Mouse (Mus musculus) thymus, postnatal 10 days (tissue): ENCODE data around the gene Olfr12.

Source experiments
- DNase-seq, 2 experiments: peaks; one replicate each; pipeline ENCODE4 v3.0.0; 2021; ENCODE audit warnings: low spot score in 2 of 2

Gene Olfr12

DNA sequence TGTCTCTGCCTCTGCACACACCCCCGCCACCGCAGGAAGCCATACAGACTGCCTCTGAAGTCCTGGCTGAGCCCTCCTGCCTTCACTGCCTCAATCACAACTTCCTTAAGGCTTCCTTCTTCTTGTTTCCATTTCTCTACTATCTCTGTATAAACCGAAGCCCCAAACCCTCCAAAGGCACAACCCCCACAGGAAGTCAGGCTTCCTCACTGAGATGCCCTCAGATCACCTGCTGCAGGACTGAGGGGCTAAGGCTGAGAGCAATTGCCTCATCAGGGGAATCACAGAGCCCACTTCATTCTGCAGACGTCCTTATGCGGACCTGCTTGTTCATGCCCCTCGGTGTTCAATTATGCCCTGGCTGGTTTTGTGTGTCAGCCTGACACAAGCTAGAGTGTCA, 22.8 kb downstream of the Olfr12 start:
- DNase-seq = no peak

DNA sequence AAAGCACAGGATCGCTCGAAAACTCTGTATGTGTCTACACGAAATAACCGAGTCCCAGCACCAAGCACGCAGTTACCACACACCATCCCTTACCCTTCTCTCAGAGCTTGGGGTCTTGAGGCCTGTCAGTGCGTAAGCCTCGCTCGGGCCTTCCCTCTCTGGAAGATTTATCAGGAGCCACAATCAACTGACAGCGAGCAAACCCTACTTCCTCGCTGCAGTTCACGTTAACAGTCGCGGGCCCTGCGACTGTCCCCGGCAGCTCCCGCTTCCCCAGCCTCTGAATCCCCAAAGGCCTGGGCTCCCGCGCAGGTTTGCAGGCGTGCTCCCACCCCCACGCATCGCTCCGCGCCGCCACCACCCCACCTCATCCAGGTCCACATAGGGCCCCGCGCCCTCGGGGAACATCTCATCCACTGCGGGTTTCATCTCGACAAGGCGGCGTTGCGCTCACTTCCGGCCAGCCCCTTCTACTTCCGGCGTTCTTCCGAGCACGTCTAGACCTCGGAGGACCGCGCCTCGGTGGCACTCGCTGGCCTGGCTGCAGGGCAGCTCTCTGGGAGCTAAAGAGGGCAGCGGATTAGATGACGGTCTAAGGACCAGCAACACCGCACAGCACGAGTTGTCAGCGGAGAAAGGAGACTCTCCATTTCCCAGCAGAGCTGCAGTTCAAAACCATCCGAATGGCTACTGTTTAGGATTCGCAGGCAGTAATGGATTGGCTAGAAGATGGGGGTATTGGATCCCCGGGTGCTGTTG, 24.1 kb downstream of the Olfr12 start, which contains the start of gene Cops9:
Gene Cops9 (minus strand): TSS at position 472 of the 759 bp plus-strand sequence.
- peak; percentile 68 to 79 for DNase-seq

DNA sequence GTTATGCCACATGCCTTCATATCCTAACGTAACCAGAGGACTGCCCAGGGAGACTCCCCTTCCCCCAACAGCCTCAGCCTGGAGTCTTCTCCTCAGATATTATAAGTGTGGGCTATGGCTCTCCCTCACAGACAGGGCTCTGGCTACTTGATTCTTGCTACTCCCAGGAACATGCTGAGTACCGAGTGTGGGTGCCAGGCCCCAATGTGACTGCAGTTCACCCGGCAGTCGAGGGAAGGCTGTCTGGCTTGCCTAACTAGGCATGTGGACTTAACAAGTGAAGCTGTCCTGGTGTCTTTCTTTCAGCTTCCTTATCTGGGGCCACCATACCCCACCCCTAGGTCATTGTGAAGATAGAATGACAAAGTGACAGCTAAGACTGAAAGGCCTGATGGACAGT, 26.1 kb downstream of the Olfr12 start:
- DNase-seq = no peak

DNA sequence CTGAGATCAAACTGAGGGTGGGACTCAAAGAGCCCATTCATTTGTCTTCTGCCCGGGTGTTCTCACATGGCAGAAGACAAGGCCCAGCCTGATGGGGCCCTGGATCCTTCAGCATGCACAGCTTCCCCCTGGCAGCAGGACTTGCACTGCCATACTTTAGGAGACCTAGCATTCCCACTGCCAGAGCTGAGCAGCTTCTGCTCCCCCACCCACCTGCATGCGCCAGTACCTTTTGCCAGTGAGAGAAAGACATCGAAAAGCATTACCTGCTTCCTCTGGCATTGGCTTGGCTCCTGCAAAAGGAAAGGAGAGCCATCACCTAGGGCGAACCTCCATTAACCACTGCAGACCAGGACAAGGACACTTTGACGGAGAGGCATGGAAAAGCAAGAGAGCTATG, 27.3 kb downstream of the Olfr12 start:
- no peak for DNase-seq

DNA sequence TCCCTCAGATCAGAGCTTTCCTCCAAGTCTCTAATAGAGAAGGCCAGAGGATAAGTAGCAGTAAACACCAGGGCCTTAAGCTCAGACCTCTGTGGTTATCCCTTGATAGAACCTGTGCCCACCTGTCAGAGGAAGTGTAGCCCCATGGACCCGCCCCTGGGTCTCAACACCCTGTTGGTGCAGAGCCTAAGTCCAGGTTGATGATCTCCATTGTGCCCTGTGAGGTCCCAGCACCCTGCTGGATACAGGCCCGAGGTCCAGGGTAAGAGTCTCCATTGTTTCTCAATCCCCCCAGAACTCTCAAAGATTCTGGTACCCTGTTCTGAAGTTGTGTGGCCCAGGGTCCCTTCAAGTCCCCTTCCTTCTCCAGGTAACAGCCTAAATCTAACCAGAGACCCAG, 28.5 kb downstream of the Olfr12 start:
- DNase-seq = no peak

DNA sequence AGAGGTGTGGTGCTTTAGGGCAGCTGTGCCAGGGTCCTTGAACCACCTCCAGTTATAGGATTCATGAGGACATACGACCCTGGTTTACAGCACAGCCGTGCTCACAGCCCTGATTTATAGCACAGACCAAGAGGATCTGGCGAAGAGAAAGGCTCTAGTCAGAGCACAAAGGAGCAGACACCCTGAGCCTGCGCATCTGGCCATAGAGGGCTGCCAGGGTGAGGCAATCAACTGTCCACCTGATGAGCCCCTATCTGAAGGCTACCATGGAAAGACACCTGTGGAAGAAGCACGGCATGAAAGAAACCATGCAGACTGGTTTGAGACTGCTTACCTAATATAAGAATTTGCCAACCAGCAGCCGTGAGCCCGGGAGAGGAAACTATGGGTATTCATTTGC, 29.0 kb downstream of the Olfr12 start:
- DNase-seq = no peak

DNA sequence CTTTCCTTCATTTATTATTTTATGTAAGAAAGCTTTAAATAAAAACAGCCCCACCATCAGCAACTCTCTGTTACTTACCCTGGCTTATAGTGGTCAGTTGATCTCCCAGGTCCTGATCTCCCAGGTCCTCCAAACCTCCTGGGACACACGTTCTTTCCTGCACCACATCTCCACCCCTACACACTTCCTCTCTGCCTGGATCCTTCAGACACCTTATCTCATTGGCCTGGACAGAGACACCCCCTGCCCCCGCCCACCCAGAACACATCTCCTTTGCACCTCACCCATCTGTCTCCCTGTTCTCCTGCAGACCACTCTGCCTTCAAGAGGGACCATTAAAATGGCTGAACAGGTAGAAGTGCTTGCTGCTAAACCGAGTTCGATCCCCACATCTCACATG, 29.4 kb downstream of the Olfr12 start:
- no peak for DNase-seq

DNA sequence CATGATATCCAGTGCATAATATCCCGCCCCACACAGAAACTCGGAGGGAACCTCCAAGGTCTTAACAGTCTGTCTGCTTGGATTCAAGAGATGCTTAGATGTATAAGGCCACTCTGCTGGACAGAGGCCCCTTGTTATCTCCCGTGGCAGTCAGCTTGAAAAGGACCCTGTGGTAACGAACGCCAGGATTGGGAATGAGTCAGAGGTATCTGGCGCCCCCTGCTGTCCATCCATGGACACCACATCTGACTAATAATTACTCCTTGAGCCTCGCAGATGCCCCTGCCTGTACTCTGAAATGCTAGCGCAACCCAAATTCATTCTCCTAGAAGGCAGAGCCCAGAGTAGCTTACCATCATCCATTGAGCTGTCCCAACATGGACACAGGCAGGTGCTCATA, 30.2 kb downstream of the Olfr12 start:
- DNase-seq = peak in 1 of 2 experiments; percentile 55

DNA sequence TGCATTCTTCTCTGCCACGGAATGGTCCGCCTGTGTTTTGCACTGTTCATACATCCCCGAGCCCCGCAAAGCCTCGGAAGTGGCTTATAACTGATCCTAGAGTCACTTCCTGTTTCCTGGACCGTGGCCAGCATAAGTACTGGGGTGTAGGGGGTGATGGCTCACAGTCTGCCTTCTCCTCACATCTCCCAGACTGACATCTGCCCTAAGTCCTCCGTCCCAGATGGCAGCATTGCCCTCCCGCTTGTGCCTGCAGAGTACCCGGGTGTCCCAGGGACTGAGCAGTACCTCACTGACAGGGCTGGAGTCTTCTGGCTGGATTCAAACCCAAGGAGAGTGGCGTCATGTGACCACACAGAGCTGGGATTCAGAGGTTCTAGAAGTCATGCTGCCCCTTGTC, 30.6 kb downstream of the Olfr12 start:
- no peak for DNase-seq

DNA sequence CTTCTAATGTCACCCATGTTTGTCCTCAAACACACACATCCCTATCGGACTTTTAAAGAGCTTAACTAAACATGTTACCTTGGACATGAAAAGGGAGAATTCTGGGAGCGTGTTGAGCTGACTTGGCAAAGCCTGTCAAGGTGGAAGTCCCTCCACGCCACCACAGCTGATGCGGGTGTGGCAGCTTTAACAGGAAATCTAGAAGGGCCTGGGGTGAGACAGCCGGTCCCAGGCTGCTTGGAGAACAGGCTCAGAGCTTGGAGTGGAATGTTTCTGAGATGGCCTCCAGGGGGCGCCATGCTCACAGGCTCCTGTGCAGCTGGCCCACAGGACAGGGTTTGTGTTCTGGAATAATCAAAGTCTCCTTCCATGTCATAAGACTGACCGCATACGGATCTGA, 31.1 kb downstream of the Olfr12 start, which contains the start of gene Otos:
Gene Otos (minus strand): TSS at position 169 of the 400 bp plus-strand sequence.
- DNase-seq = peak; percentile 30 to 61

DNA sequence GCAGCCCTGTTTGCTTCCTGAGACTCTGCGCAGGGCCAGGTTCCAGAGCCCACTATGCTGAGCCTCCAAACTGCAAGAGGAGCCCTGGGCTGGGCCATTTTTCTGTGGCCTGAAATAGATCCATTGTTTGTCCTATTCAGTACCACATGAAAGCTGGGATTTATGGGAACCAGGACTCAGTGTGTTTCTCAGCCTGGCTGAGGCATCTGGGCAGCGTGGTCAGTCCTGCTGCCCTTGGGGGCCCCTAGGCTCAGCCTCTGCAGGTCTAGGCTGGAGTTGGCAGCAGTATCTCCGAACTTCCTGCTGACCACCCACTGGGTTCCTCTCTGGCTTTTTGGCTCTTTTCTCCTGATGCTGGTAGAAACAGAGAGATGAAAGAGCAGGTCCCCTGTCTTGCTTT, 33.9 kb downstream of the Olfr12 start:
- no peak for DNase-seq

DNA sequence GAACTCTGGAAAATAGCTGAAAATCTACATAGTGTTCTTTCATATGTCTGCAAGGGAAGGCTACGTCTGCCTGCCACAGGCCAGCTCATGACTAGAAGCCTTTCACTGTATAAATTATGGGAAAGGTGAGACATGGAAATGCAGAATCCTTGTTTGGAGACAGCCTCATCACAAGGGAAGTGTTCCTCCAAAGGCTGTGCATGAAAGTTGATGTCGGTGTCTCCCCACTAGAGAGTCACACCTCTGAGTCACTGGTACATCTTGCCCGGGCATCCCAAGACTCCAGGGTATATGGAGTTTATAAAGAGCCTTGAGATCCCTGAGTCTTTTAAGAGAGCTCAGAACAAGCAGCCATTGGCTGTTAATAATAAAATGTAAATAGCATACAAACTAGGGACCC, 35.6 kb downstream of the Olfr12 start:
- DNase-seq = no peak

DNA sequence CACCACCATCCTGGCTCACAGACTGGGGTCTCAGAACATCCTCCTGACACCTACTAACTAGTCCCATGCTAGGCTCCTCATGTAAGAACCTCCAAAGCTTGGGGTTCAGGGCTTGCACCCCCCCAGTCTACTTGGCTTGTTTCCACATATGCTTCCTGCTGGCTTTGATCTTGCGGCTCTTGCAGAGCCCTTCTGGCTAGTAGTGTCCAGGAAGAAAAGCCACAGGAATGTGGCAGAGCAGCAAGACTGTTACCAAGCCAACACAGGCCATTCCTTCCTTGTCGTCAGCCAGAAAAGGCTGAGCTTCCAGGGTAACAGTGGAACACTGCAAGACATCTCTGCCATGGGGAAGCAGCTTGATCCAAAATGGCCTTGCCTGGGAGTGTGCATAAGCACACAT, 37.1 kb downstream of the Olfr12 start:
- no peak for DNase-seq

DNA sequence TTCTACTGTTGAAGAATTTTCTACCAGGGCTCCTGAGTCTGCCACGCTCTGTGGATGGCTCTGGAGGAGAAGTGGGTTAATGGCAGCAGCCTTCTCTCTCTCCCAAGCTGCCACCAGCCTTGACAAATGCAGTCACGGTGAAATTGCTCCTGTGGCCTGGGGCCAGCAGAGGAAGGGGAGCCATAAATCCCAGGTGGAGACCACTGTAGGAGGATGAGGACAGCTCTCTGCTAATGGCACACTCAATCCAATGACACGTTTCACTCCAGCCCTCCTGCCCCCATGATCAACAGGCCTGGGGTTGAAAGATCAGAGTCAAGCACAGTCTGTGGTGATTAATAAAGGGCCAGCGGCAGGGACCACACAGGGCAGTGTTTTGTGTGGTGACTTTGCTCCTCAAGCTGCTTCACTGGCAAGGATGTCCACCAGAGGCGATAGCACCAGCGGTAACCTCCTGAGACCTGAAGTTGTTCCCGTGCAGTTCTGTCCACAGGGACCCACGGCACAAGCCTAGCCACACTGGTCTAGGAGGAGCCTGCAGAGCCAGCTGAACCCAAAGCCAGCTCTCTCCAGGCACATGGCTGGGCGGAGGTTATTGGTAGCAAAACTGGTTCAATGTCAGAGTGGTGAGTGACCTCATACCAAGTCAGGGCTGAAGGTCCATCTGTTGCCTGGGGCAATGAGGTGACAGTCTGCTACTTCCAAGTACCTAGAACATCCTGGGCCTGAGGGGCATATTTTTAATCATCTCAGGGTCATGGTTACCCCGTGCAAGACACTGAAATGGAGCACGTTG, 39.6 kb downstream of the Olfr12 start:
- no peak for DNase-seq

DNA sequence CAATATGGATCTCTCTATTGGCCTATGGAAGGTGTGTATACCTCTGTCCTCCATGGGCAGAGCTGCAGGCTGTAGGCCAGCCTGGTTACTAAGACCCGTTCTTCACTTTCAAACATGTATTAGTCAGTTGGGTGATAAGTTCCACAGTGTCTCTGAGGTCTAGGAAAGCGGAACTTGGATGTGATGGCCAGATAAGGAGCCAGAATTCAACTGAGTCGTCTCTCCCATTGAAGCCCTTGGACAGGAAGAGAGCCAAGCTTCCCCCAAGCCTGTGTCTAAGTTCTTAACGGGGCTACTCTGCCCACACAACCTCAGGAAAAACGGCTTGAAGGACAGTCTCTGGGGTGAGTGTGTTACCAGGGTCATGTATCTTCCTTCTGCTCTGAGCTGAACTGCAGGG, 41.8 kb downstream of the Olfr12 start:
- no peak for DNase-seq

DNA sequence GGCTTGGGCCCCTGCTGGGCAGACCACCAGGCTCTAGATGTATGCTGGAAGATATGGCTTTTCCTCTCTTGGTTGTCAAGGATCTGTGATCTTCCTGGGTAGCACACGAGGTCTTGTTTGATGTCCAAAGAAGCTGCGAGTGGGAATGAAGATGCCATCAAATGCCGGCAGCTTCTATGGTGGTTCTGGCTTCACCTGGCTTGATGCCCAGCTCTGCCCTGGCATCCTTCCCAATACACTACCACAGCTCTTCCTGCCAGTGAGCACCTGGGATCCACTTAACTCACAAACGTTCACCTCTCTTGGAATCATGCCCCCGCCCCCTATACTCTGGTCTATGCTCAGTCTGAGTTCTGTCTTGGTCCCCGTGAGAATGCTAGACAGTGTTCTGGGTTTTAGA, 49.5 kb downstream of the Olfr12 start:
- DNase-seq = no peak

DNA sequence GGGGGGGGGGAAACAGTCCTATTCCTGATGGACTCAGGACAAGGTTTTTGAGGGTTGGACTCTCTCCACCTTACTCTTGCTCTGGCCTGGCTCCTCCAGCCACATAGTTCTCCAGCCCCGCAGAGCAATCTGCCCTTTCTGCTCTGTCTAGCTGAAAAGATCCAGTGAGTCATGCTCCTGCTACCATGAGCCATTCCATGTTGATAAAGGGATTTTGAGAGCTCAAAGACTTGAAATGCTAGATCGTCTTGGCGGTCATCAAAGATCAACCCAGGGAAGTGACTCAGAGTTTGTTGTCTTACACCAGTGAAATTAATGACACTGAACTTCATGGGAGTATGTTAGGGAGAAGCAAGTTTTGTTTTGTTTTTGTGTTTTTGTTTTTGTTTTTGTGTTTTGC, 51.8 kb downstream of the Olfr12 start:
- no peak for DNase-seq

DNA sequence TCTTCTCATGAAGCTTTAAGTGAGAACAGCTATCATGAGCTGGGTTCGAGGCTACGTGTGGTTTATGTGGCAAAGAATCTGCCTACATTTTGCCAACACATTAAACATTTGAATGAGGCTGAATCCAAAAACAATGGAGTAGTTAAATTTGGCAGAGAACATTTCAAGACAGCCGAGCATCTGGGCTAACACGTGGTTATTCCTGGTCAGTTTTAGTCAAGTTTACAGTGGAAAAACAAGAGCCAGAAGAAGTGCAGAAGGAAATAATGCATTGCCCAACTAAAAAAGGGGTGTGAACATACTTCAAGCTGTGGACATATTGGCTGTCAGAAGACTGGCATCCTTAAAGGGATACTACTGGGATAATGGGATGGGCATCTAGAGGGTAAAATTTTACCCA, 53.7 kb downstream of the Olfr12 start:
- no peak for DNase-seq
